Mouse (Mus musculus): ENCODE data around the gene Rsf1. TPM values are rescaled to one million over a fixed set of nuclear protein-coding genes. Genes with fewer than 3 reads are reported as not detected.

Gene Rsf1
- polyA plus RNA-seq, 1 experiment from 2014 or later, result 24.3 TPM

Other genes starting within 250 kb of the Rsf1 start
- 3.6 and 4.5 TPM in 2 replicates for gene Usp35, start 247.9 kb upstream of the Rsf1 start, polyA plus RNA-seq (2015; fragmentation: Nextera tagmentation; extraction: Ambion mirVana)
- gene Kctd21, start 247.6 kb upstream of the Rsf1 start, polyA plus RNA-seq (2015; fragmentation: Nextera tagmentation; extraction: Ambion mirVana), result 6.4 and 6.8 TPM in 2 replicates
- 12.8 and 19.4 TPM in 2 replicates for gene Alg8, start 208.3 kb upstream of the Rsf1 start, polyA plus RNA-seq (2015; fragmentation: Nextera tagmentation; extraction: Ambion mirVana)
- 469 and 526 TPM in 2 replicates for gene Ndufc2, start 179.9 kb upstream of the Rsf1 start, polyA plus RNA-seq (2015; fragmentation: Nextera tagmentation; extraction: Ambion mirVana)
- gene Thrsp, start 162.2 kb upstream of the Rsf1 start, polyA plus RNA-seq (2015; fragmentation: Nextera tagmentation; extraction: Ambion mirVana), result 1.5 and 2.1 TPM in 2 replicates
- 2.1 and 3.0 TPM in 2 replicates for gene Kctd14, start 128.6 kb upstream of the Rsf1 start, polyA plus RNA-seq (2015; fragmentation: Nextera tagmentation; extraction: Ambion mirVana)
- gene Ints4, start 98.9 kb upstream of the Rsf1 start, polyA plus RNA-seq (2015; fragmentation: Nextera tagmentation; extraction: Ambion mirVana), result 39.2 and 39.5 TPM in 2 replicates
- 56.8 and 58.3 TPM in 2 replicates for gene Aamdc, start 392 bp upstream of the Rsf1 start, polyA plus RNA-seq (2015; fragmentation: Nextera tagmentation; extraction: Ambion mirVana)
- gene Clns1a, start 116.7 kb downstream of the Rsf1 start, polyA plus RNA-seq (2015; fragmentation: Nextera tagmentation; extraction: Ambion mirVana), result 170 and 187 TPM in 2 replicates
- gene Aqp11, start 158.4 kb downstream of the Rsf1 start, polyA plus RNA-seq (2015; fragmentation: Nextera tagmentation; extraction: Ambion mirVana), result 22.6 and 35.4 TPM in 2 replicates
- 117 and 134 TPM in 2 replicates for gene Pak1, start 208.7 kb downstream of the Rsf1 start, polyA plus RNA-seq (2015; fragmentation: Nextera tagmentation; extraction: Ambion mirVana)